Mouse (Mus musculus) frontal cortex, postnatal 10 days (tissue): ENCODE measurements around the gene Zfp273.
"Not testable (repeated sequence)": the region's sequence is repeated elsewhere in the genome, so short reads cannot be mapped to it uniquely, and the experiment has no call there.

Experiments used
- DNase-seq, 2 experiments: peaks; one replicate each; pipeline ENCODE4 v3.0.0; 2022; ENCODE audit warnings: low spot score in 2 of 2, mixed read lengths in 1 of 2

The Zfp273 gene

DNA sequence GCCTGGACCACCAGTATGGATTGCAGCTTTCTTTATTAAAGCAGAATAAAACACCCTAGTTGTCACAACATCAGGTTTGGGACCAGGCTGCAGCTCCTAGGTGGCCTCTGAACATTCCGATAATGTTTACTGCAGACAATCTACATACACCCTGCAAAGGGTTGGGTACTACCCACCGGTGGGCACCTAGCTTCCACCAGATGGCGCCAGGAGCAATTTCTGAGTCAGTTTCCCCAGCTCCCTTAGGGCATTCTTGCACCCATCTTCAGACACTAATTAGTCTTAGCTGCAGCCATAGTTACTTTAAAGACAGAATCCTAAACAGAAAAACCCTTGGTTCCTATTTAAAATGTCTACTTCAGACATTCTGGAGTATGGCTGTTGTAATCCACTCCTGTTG, 54.4 kb downstream of the Zfp273 start:
- no peak for DNase-seq

DNA sequence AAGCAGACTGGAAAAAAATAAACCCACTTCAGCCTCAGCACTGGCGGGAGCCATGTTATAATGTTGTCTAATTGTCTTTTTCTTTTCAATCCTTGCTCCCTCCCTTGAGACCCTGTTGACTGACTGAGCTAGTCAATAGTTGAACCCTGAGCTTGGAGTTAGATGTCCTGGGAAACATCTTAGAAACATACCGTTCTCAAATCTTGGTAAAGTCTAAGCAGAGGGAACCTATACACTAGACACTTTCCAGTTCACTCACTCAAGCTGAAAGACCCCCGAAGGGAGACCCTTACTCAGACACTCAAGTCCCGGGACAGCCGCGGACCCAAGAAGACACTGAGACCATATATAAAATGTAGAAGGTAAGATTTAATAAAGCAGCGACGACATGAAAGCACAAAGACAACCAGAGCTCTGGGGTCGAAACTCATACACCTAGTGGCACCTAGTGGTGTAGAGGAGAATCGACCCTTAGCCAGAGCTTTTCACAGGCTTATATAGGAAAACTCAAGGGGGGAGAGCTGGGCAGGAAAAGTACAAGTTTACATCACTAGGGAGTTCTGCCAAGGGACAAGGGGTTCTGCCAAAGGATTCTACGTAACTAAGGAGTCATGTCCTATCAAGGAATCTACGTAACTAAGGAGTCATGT, 62.6 kb downstream of the Zfp273 start:
- not testable (repeated sequence) for DNase-seq
